Mouse (Mus musculus): ENCODE data around the gene Dffa. TPM values are rescaled to one million over a fixed set of nuclear protein-coding genes. Genes with fewer than 3 reads are reported as not detected.
"Not testable (repeated sequence)": the region's sequence is repeated elsewhere in the genome, so short reads cannot be mapped to it uniquely, and the experiment has no call there.

Gene Dffa
- total and polyA plus RNA-seq, 3 experiments: 12.6 to 23.1 (median 12.7) TPM

GRCm38 (mm10) chr4:149085381-149085780, 18.6 kb upstream of the Dffa start:
- H3K9me3 ChIP-seq (replicated peaks): no peaks in the 10 kb centered on the region
- peaks cover 9% of the 10 kb centered on the region; the same call in 1 of the 2 replicates for H3K4me1 ChIP-seq (ENCODE audit: insufficient read depth, low read depth, low read length)
- DNase-seq (ENCODE audit: low spot score) (no peak), ATAC-seq (ENCODE audit: extremely low read depth, insufficient number of reproducible peaks, low FRiP score, poor library complexity, severe bottlenecking) (no peak)
- H3K4me3 ChIP-seq (ENCODE audit: low read depth, low read length): no peak overlapping the region
- no peak for TF ChIP-seq GATA2 (IDR thresholded peaks at IDR 0.05; ENCODE audit: borderline replicate concordance, low read depth, low read length)
- TF ChIP-seq POLR2AphosphoS5 (IDR thresholded peaks at IDR 0.05; ENCODE audit: insufficient replicate concordance, low read depth, low read length): no peak
- no peak for TF ChIP-seq CTCF (IDR thresholded peaks at IDR 0.05; ENCODE audit: low read depth, low read length)
- TF ChIP-seq GATA1 (IDR thresholded peaks at IDR 0.05; ENCODE audit: borderline replicate concordance, low read length): no peak
- peaks cover 64% of the 10 kb centered on the region for H3K36me3 ChIP-seq (replicated peaks)
- H3K27me3 ChIP-seq (ENCODE audit: insufficient read depth, low read length): no peaks in the 10 kb centered on the region

- ATAC-seq (ENCODE audit: extremely low read depth, insufficient number of reproducible peaks, low FRiP score, poor library complexity, severe bottlenecking): no peak
These were observed 12.6 kb upstream of the Dffa start for GRCm38 (mm10) chr4:149091364-149091763.

GRCm38 (mm10) chr4:149097956-149098355, 6.0 kb upstream of the Dffa start:
- H3K4me3 ChIP-seq (ENCODE audit: low read depth, low read length): peak overlapping the region; percentile 98; the same call in 1 of the 2 replicates
- DNase-seq (ENCODE audit: low spot score): no peak
- H3K9me3 ChIP-seq (replicated peaks): no peaks in the 10 kb centered on the region
- no peaks in the 10 kb centered on the region for H3K27me3 ChIP-seq (ENCODE audit: insufficient read depth, low read length)
- no peak for ATAC-seq (ENCODE audit: extremely low read depth, insufficient number of reproducible peaks, low FRiP score, poor library complexity, severe bottlenecking)
- H3K4me1 ChIP-seq (ENCODE audit: insufficient read depth, low read depth, low read length): peaks cover 36% of the 10 kb centered on the region
- H3K36me3 ChIP-seq (replicated peaks): peaks cover 28% of the 10 kb centered on the region
- TF ChIP-seq GATA1 (IDR thresholded peaks at IDR 0.05; ENCODE audit: borderline replicate concordance, low read length) (no peak), TAL1 (conservative IDR thresholded peaks at IDR 0.05; ENCODE audit: low read depth, low read length) (no peak), CTCF (IDR thresholded peaks at IDR 0.05; ENCODE audit: low read depth, low read length) (no peak), POLR2AphosphoS5 (IDR thresholded peaks at IDR 0.05; ENCODE audit: insufficient replicate concordance, low read depth, low read length) (no peak), GATA2 (IDR thresholded peaks at IDR 0.05; ENCODE audit: borderline replicate concordance, low read depth, low read length) (no peak)

More at GRCm38 (mm10) chr4:149091364-149091763, 12.6 kb upstream of the Dffa start:
- no peak overlapping the region for H3K4me3 ChIP-seq (ENCODE audit: low read depth, low read length)
- no peaks in the 10 kb centered on the region for H3K27me3 ChIP-seq (ENCODE audit: insufficient read depth, low read length)
- no peaks in the 10 kb centered on the region for H3K9me3 ChIP-seq (replicated peaks)
- no peak for DNase-seq (ENCODE audit: low spot score)
- H3K36me3 ChIP-seq (replicated peaks): peaks cover 54% of the 10 kb centered on the region
- peaks cover 7% of the 10 kb centered on the region for H3K4me1 ChIP-seq (ENCODE audit: insufficient read depth, low read depth, low read length)
- no peak for TF ChIP-seq CTCF (IDR thresholded peaks at IDR 0.05; ENCODE audit: low read depth, low read length)
- TF ChIP-seq POLR2AphosphoS5 (IDR thresholded peaks at IDR 0.05; ENCODE audit: insufficient replicate concordance, low read depth, low read length): no peak
- TF ChIP-seq GATA1 (IDR thresholded peaks at IDR 0.05; ENCODE audit: borderline replicate concordance, low read length): no peak
- TF ChIP-seq TAL1 (conservative IDR thresholded peaks at IDR 0.05; ENCODE audit: low read depth, low read length): no peak
- TF ChIP-seq GATA2 (IDR thresholded peaks at IDR 0.05; ENCODE audit: borderline replicate concordance, low read depth, low read length): no peak

GRCm38 (mm10) chr4:149098571-149098970, 5.4 kb upstream of the Dffa start:
- Histone ChIP-seq H3K27me3 (ENCODE audit: insufficient read depth, low read length) (no peaks in the 10 kb centered on the region), H3K36me3 (replicated peaks) (peaks cover 27% of the 10 kb centered on the region), H3K4me3 (ENCODE audit: low read depth, low read length) (peak overlapping the region; percentile 98), H3K4me1 (ENCODE audit: insufficient read depth, low read depth, low read length) (peaks cover 36% of the 10 kb centered on the region), H3K9me3 (replicated peaks) (no peaks in the 10 kb centered on the region)
- ATAC-seq (ENCODE audit: extremely low read depth, insufficient number of reproducible peaks, low FRiP score, poor library complexity, severe bottlenecking) (no peak), DNase-seq (ENCODE audit: low spot score) (no peak)
- TF ChIP-seq CTCF (IDR thresholded peaks at IDR 0.05; ENCODE audit: low read depth, low read length) (no peak), TAL1 (conservative IDR thresholded peaks at IDR 0.05; ENCODE audit: low read depth, low read length) (no peak), GATA1 (IDR thresholded peaks at IDR 0.05; ENCODE audit: borderline replicate concordance, low read length) (no peak), GATA2 (IDR thresholded peaks at IDR 0.05; ENCODE audit: borderline replicate concordance, low read depth, low read length) (no peak), POLR2AphosphoS5 (IDR thresholded peaks at IDR 0.05; ENCODE audit: insufficient replicate concordance, low read depth, low read length) (no peak)

GRCm38 (mm10) chr4:149099369-149100017, 4.5 kb upstream of the Dffa start, which contains the start of gene Pex14:
Gene Pex14 (minus strand): TSS chr4:149099876.
- peaks cover 36% of the 10 kb centered on the region for H3K4me1 ChIP-seq (ENCODE audit: insufficient read depth, low read depth, low read length)
- no peaks in the 10 kb centered on the region for H3K9me3 ChIP-seq (replicated peaks)
- DNase-seq (ENCODE audit: low spot score) (peak; percentile 87), ATAC-seq (ENCODE audit: extremely low read depth, insufficient number of reproducible peaks, low FRiP score, poor library complexity, severe bottlenecking) (peak; percentile 54)
- H3K4me3 ChIP-seq (ENCODE audit: low read depth, low read length): peak within 1 kb of the TSS; percentile 98
- H3K36me3 ChIP-seq (replicated peaks): peaks cover 20% of the 10 kb centered on the region
- TF ChIP-seq GATA1 (IDR thresholded peaks at IDR 0.05; ENCODE audit: borderline replicate concordance, low read length): no peak
- no peak for TF ChIP-seq GATA2 (IDR thresholded peaks at IDR 0.05; ENCODE audit: borderline replicate concordance, low read depth, low read length)
- no peak for TF ChIP-seq POLR2AphosphoS5 (IDR thresholded peaks at IDR 0.05; ENCODE audit: insufficient replicate concordance, low read depth, low read length)
- TF ChIP-seq CTCF (IDR thresholded peaks at IDR 0.05; ENCODE audit: low read depth, low read length): no peak
- no peak for TF ChIP-seq TAL1 (conservative IDR thresholded peaks at IDR 0.05; ENCODE audit: low read depth, low read length)
- no peaks in the 10 kb centered on the region for H3K27me3 ChIP-seq (ENCODE audit: insufficient read depth, low read length)

GRCm38 (mm10) chr4:149100449-149100848, 3.5 kb upstream of the Dffa start:
- H3K27me3 ChIP-seq (ENCODE audit: insufficient read depth, low read length); ATAC-seq (ENCODE audit: extremely low read depth, insufficient number of reproducible peaks, low FRiP score, poor library complexity, severe bottlenecking); DNase-seq (ENCODE audit: low spot score); H3K9me3 ChIP-seq (replicated peaks); H3K4me3 ChIP-seq (ENCODE audit: low read depth, low read length): not testable (repeated sequence)
- Histone ChIP-seq H3K4me1 (ENCODE audit: insufficient read depth, low read depth, low read length) (peaks cover 46% of the 10 kb centered on the region), H3K36me3 (replicated peaks) (peaks cover 18% of the 10 kb centered on the region)

Measured in G1E (cell line).